Mouse (Mus musculus) embryonic facial prominence, embryonic 15.5 days (tissue): Measurements from ENCODE around the gene Aes. TPM values are rescaled to one million over a fixed set of nuclear protein-coding genes. Genes with fewer than 3 reads are reported as not detected.

Source experiments
- ATAC-seq: fragments of 200-750 bp; cut with Nextera tagmentation; 2 replicates; pipeline ENCODE4 v1.8.0; 2017; ENCODE audit warnings: low read depth, moderate TSS enrichment; ENCODE audit not compliant: insufficient number of reproducible peaks, low FRiP score, low TSS enrichment
- H3K27ac ChIP-seq: fragments of 300-500 bp; sonication (generic); replicated peaks from 2 replicates; pipeline ENCODE4 v1.5.1; 2015; ENCODE audit warnings: mild to moderate bottlenecking, inconsistent platforms
- H3K27me3 ChIP-seq: fragments of 300-500 bp; sonication (generic); 2 replicates; pipeline ENCODE4 v1.6.1; 2015; ENCODE audit warnings: inconsistent platforms
- H3K36me3 ChIP-seq: fragments of 300-500 bp; sonication (generic); 2 replicates; pipeline ENCODE4 v1.6.1; 2015; ENCODE audit warnings: mild to moderate bottlenecking, inconsistent platforms
- H3K4me1 ChIP-seq: fragments of 300-500 bp; sonication (generic); 2 replicates; pipeline ENCODE4 v1.6.1; 2015; ENCODE audit warnings: inconsistent platforms
- H3K4me2 ChIP-seq: fragments of 300-500 bp; sonication (generic); replicated peaks from 2 replicates; pipeline ENCODE4 v1.6.1; 2015; ENCODE audit warnings: mild to moderate bottlenecking, inconsistent platforms
- H3K4me3 ChIP-seq: fragments of 300-500 bp; sonication (generic); replicated peaks from 2 replicates; pipeline ENCODE4 v1.5.1; 2015; ENCODE audit warnings: mild to moderate bottlenecking, inconsistent platforms
- H3K9ac ChIP-seq: fragments of 300-500 bp; sonication (generic); 2 replicates; pipeline ENCODE4 v1.6.1; 2015; ENCODE audit warnings: inconsistent platforms
- H3K9me3 ChIP-seq: fragments of 300-500 bp; sonication (generic); replicated peaks from 2 replicates; pipeline ENCODE4 v1.6.1; 2016; ENCODE audit warnings: inconsistent platforms
- WGBS: fragments of 180-500 bp; shearing (Covaris S2); methylation state at CpG from one replicate; pipeline ENCODE4 v1.1.7; 2015; 5-methylcytosine and 5-hydroxymethylcytosine counted together
- polyA plus RNA-seq: library from polyadenylated mRNA; unstranded; fragments of >200 nt; fragmentation: Nextera tagmentation; extraction: Ambion mirVana; gene quantifications from 2 replicates; pipeline ENCODE4 v1.2.1, GENCODE M21; 2015

The Aes gene
- polyA plus RNA-seq, 1 experiment from 2014 or later, result 649 TPM

DNA sequence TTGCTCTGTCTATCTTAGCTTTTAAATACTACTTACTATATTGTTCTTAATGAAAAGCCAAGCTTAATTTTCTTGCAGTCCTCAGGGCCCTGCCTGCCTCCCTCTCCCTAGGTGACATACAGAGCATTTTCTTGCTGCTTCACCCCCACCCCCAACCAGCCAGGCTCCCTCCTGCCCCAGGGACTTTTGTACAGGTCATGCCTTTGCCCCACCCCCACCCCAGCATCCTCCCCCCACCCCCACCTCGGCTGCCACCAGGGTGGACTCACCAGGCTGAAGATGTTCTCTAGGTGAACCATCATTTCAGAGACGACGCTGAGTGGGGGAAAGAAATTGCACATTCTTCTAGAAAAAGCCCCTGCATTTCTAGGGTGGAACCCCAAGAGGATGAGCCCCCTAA lies 39.1 kb downstream of the Aes start:
- Histone ChIP-seq H3K4me2 (no peak overlapping the region), H3K4me1 (peaks cover 66% of the 10 kb centered on the region), H3K4me3 (no peak overlapping the region), H3K9me3 (no peaks in the 10 kb centered on the region), H3K9ac (no peak overlapping the region), H3K36me3 (no peaks in the 10 kb centered on the region), H3K27ac (peak overlapping the region; percentile 60; the same call in 1 of the 2 replicates), H3K27me3 (no peaks in the 10 kb centered on the region; the same call in 1 of the 2 replicates)
- WGBS, result 31% methylated on average over 3 of the region's 3 CpGs
- no peak for ATAC-seq

DNA sequence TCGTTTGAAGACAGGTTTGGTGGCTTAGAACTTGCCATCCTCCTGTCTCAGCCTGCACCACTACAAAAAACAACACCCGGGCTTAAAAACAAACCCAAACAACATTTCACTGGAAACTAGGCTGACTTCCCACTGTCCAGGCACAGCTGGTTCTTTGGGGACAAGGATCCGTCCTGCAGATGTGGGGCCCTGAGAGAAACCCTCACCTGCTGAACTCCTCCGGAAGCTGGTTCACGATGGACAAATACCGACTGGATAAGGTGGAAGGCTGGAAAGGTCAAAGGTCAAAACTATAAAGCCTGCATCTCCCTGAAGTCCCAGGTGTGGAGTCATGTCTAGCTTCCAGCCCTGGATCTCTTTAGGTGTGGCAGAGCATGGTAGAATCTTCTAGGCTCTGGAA lies 39.6 kb downstream of the Aes start:
- Histone ChIP-seq H3K27ac (no peak overlapping the region), H3K36me3 (no peaks in the 10 kb centered on the region), H3K4me2 (no peak overlapping the region), H3K9ac (no peak overlapping the region), H3K9me3 (no peaks in the 10 kb centered on the region), H3K4me1 (peaks cover 66% of the 10 kb centered on the region), H3K27me3 (no peaks in the 10 kb centered on the region; the same call in 1 of the 2 replicates), H3K4me3 (no peak overlapping the region)
- WGBS, result 38% methylated on average over 6 of the region's 6 CpGs
- no peak for ATAC-seq

DNA sequence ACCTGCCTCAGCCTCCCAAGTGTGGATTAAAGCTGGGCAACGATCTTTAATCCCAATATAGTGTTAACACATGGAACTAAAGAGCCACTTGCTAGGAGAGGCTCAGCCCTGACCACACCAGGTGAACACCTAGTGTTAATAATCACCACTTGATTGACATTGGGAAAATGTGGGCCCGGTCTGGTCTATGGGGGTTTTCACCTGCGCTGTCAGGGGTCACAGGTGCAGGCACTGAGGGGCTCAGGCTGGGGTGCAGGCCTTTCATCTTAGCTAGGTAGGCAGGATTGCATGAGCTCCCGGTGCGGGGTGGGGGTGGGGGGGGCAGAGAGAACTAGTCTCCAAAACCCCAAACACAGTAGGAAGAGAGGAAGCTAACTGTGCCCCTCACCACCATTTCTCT lies 40.3 kb downstream of the Aes start:
- Histone ChIP-seq H3K4me3 (no peak overlapping the region), H3K27ac (no peak overlapping the region), H3K4me1 (peaks cover 72% of the 10 kb centered on the region), H3K36me3 (no peaks in the 10 kb centered on the region), H3K27me3 (no peaks in the 10 kb centered on the region), H3K4me2 (no peak overlapping the region), H3K9ac (no peak overlapping the region), H3K9me3 (no peaks in the 10 kb centered on the region)
- 64% methylated on average over 5 of the region's 5 CpGs for WGBS
- no peak for ATAC-seq

DNA sequence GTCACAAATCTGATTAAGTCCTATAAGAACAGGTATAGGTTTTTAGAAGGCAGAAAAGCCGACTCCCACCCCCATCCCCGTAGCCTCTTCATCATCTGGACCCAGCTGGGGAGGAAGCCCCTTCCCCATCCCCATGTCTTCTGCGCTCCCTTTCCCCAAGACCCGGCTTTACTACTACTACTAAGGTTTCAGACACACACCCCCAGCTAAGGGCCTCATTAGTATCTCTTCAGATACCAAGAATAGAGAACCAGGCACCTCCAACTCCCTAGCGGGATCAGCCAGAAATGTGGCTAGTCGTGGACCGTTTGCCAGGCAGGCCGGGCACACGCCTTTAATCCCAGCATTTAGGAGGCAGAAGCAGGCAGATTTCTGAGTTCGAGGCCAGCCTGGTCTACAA lies 40.8 kb downstream of the Aes start:
- no peak for ATAC-seq
- Histone ChIP-seq H3K27ac (peak overlapping the region; percentile 89), H3K9me3 (no peaks in the 10 kb centered on the region), H3K27me3 (no peaks in the 10 kb centered on the region), H3K4me1 (peaks cover 74% of the 10 kb centered on the region), H3K9ac (no peak overlapping the region), H3K4me3 (no peak overlapping the region), H3K36me3 (no peaks in the 10 kb centered on the region), H3K4me2 (peak overlapping the region; percentile 61; the same call in 1 of the 2 replicates)
- WGBS, result 45% methylated on average over 10 of the region's 10 CpGs

DNA sequence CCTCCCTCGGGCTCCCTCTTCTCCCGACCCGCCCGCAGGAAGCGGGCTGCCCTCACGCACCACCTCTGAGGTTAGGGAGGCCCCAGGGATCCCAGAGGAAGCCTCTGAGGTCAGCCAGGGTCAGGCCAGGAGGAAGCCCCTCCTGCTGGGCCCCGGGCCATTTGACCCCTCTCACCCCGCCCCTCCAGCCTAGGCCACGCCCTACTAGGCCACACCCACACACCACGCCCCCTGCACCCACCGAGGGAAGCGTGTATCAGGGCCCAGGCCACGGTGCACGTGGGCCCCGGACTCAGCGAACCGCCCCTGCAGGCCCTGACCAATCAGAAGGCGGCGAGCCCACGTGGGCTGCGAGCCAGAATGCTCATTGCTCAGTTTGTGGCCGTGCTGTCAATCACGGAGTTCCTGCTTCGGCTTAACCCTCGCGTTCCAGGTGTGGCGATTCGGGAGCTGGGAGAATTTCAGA lies 41.5 kb downstream of the Aes start, which contains the start of gene Tle6:
Tle6 (minus strand) TSS at position 336 of the 466 bp plus-strand sequence.
- Histone ChIP-seq H3K4me2 (peak within 1 kb of the TSS; percentile 61), H3K4me3 (peak within 1 kb of the TSS; percentile 37), H3K27me3 (no peaks in the 10 kb centered on the region), H3K4me1 (peaks cover 72% of the 10 kb centered on the region), H3K36me3 (no peaks in the 10 kb centered on the region), H3K9me3 (no peaks in the 10 kb centered on the region), H3K27ac (peak within 1 kb of the TSS; percentile 89), H3K9ac (no peak within 1 kb of the TSS)
- peak; percentile 88 for ATAC-seq
- WGBS, result under 1% methylated on average over 28 of the region's 28 CpGs

DNA sequence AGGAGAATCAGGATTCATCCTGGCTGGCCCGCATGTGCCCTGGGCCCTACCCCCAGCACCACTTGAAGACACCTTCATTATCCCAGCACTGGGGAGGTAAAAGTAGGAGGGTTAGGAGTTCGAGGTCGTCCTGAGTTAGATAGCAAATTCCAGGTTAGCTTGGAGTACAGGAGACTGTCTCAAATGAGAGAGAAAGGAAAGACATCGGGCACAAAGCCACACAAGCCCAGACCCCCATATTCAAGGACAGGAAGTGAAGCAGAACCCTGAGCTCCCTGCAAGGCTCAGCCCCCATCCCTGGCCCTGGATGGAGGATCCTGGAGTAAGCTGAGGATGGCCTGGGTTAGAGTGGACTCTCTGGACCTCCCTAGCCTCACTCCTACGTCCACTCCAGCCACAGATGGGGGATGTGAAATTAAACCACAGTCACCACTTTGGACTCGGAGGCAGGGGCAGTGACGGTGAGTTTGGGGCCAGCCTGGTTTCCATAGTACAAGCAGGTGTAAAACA lies 42.2 kb downstream of the Aes start:
- Histone ChIP-seq H3K27ac (peak overlapping the region; percentile 89), H3K27me3 (no peaks in the 10 kb centered on the region), H3K4me1 (peaks cover 67% of the 10 kb centered on the region), H3K9me3 (no peaks in the 10 kb centered on the region), H3K9ac (no peak overlapping the region), H3K4me2 (peak overlapping the region; percentile 61), H3K4me3 (peak overlapping the region; percentile 37), H3K36me3 (no peaks in the 10 kb centered on the region)
- ATAC-seq, result no peak
- WGBS, result 28% methylated on average over 7 of the region's 7 CpGs

DNA sequence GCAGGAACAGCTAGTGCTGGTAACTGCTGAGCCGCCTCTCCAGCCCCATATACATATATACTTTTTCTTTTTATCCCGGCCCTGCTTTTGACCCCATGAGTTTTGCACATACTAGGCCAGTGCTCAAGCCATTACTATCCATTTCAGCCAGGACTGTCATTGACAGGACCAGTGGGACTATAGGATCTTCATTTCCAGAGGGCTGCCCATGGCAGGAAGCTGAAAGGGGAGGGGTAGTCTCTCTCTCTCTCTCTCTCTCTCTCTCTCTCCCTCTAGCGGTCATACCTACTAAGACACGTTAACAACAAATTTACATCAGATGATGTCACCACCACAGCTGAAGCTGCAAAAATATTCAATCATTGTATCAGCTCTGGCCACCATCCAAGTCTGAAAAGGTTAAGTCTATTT lies 43.5 kb downstream of the Aes start:
- WGBS, result 16% methylated on average over 4 of the region's 4 CpGs
- no peak for ATAC-seq

DNA sequence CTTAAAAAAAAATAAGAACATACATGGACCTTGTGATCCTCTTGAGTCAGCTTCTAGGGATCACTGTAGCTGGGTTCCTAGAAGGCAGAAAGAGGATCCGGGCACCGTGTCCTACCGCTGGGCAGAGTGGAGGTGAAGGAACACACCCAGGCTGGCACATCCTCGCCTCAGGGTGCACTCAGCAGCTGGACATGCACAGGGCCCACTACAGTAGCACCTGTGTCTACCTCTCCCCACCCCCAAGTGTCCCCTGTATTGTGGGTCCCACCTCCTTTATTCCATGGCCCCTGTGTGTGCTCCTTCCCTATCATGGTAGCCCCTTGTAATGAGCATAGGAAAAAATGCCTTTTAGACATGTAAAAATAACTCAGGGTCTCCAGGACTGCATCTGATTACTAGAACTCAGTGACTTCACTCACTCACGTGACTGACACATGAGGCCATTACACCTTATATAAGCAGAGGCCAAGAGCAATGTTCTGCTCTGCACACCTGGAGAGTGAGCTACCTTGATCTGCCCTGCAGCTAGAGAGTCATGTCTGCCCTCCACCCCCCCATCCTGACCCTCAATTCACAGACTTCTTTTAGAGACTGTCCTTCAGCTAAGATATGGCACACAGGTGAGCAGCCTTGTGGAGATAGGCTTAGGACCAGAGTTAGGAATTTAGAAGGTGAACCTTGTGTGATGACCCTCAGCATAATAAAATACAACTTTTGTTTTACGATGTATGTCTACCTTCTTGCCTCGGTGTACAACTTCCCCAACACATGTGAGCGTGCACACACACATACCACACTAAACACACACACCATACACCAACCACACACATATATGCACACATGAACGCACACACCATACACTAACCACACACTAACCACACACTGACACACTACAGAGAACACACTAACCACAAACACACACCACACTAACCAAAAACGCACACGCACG lies 45.0 kb downstream of the Aes start:
- H3K4me2 ChIP-seq, result peak overlapping the region; percentile 60
- 71% methylated on average over 12 of the region's 12 CpGs for WGBS
- H3K9ac ChIP-seq, result no peak overlapping the region
- 0 out of 2 replicates have a peak overlapping the region, but pooled peaks have one; percentile 24 for H3K27ac ChIP-seq
- H3K9me3 ChIP-seq, result no peaks in the 10 kb centered on the region
- peaks cover 7% of the 10 kb centered on the region; the same call in 1 of the 2 replicates for H3K36me3 ChIP-seq
- peaks cover 51% of the 10 kb centered on the region for H3K4me1 ChIP-seq
- peak overlapping the region; percentile 60; the same call in 1 of the 2 replicates for H3K4me3 ChIP-seq
- no peaks in the 10 kb centered on the region for H3K27me3 ChIP-seq
- no peak for ATAC-seq

More for the DNA sequence above, 43.5 kb downstream of the Aes start:
- H3K4me1 ChIP-seq, result peaks cover 59% of the 10 kb centered on the region
- H3K27ac ChIP-seq, result no peak overlapping the region
- H3K4me3 ChIP-seq, result no peak overlapping the region
- no peak overlapping the region for H3K9ac ChIP-seq
- no peaks in the 10 kb centered on the region for H3K36me3 ChIP-seq
- H3K9me3 ChIP-seq, result no peaks in the 10 kb centered on the region
- no peaks in the 10 kb centered on the region for H3K27me3 ChIP-seq
- H3K4me2 ChIP-seq, result no peak overlapping the region

DNA sequence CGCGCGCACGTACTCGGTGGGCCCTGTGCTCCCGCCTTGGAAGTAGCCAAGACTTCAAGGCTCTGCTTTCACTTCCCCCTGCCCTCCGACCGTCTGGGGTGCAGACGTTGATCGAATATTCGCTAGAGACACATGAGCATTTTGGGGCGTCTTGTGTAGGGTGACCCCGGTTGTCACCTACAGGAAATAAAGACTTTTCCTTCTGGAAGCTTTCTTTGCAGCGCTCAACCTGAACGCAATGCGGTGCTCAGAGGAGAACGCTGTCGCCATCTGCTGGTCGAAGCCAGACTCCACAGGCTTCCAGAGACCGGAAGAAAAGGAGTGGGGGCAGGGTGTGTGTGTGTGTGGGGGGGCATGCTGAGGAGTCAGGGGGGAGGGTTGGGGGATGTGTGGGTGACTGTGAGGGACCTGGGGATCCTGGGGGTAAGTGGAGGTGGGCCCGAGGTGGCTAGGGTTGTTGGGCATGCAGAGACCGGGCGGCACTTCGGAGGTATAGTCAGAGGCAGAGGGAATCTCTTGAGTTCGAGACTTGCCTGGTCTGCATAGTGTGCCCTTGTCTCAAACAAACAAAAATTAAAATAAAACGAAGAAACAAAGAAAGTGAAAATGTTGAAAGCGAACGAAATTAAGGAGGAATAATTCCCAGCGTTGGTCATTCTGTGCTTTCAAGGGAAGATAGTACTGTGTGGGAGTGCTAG lies 45.8 kb downstream of the Aes start:
- Histone ChIP-seq H3K4me2 (peak overlapping the region; percentile 60), H3K9me3 (0 out of 2 replicates have a peak, but pooled peaks cover under 1% of the 10 kb centered on the region), H3K36me3 (peaks cover 7% of the 10 kb centered on the region; the same call in 1 of the 2 replicates), H3K4me3 (peak overlapping the region; percentile 60), H3K27me3 (no peaks in the 10 kb centered on the region), H3K4me1 (peaks cover 49% of the 10 kb centered on the region), H3K27ac (peak overlapping the region; percentile 93), H3K9ac (0 out of 2 replicates have a peak overlapping the region, but pooled peaks have one; percentile 7)
- ATAC-seq, result peak; percentile 59; the same call in 1 of the 2 replicates
- 15% methylated on average over 29 of the region's 29 CpGs for WGBS

DNA sequence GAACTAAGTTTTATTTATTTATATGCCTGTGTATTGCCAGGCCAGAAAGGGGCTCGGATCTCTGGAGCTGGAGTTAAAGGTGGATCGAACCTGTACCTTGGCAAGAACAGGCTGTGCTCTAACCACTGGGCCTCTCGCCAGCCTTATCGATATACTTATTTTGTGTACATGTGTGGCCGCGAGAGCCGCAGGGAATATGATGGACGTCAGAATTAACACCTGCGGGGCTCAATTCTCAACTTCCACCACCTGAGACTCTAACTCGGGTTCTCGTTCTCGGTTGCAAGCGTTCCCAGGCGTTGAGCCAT lies 46.3 kb downstream of the Aes start:
- no peak for ATAC-seq
- no peaks in the 10 kb centered on the region for H3K27me3 ChIP-seq
- H3K4me1 ChIP-seq, result peaks cover 44% of the 10 kb centered on the region
- 2% methylated on average over 14 of the region's 14 CpGs for WGBS
- 0 out of 2 replicates have a peak overlapping the region, but pooled peaks have one; percentile 7 for H3K9ac ChIP-seq
- peaks cover 7% of the 10 kb centered on the region; the same call in 1 of the 2 replicates for H3K36me3 ChIP-seq
- H3K4me3 ChIP-seq, result peak overlapping the region; percentile 60
- H3K9me3 ChIP-seq, result 0 out of 2 replicates have a peak, but pooled peaks cover 3% of the 10 kb centered on the region
- peak overlapping the region; percentile 60 for H3K4me2 ChIP-seq
- peak overlapping the region; percentile 93 for H3K27ac ChIP-seq
